Mouse (Mus musculus) heart, embryonic 11.5 days (tissue): ENCODE data around the gene Plekhg5. TPM values are rescaled to one million over a fixed set of nuclear protein-coding genes. Genes with fewer than 3 reads are reported as not detected.

Source experiments
- ATAC-seq: fragments of 200-750 bp; cut with Nextera tagmentation; replicated peaks from 2 replicates; pipeline ENCODE4 v1.8.0; 2017; ENCODE audit warnings: moderate library complexity; ENCODE audit not compliant: insufficient number of reproducible peaks, low FRiP score, low TSS enrichment
- H3K27ac ChIP-seq: fragments of 300-500 bp; sonication (generic); 2 replicates; pipeline ENCODE4 v1.5.1; 2014; ENCODE audit warnings: mild to moderate bottlenecking, low read depth, low read length
- H3K27me3 ChIP-seq: fragments of 300-500 bp; sonication (generic); 2 replicates; pipeline ENCODE4 v1.6.1; 2014; ENCODE audit warnings: mild to moderate bottlenecking, low read length, mixed read lengths; ENCODE audit not compliant: control insufficient read depth, insufficient read depth
- H3K36me3 ChIP-seq: fragments of 300-500 bp; sonication (generic); 2 replicates; pipeline ENCODE4 v1.6.1; 2014; ENCODE audit warnings: mild to moderate bottlenecking, low read length, moderate library complexity, mixed read lengths; ENCODE audit not compliant: control insufficient read depth, insufficient read depth
- H3K4me1 ChIP-seq: fragments of 300-500 bp; sonication (generic); 2 replicates; pipeline ENCODE4 v1.6.1; 2014; ENCODE audit warnings: low read length; ENCODE audit not compliant: control insufficient read depth, insufficient read depth
- H3K4me2 ChIP-seq: fragments of 300-500 bp; sonication (generic); 2 replicates; pipeline ENCODE4 v1.6.1; 2014; ENCODE audit warnings: mild to moderate bottlenecking, moderate library complexity
- H3K4me3 ChIP-seq: fragments of 300-500 bp; sonication (generic); 2 replicates; pipeline ENCODE4 v1.5.1; 2014; ENCODE audit warnings: low read depth, low read length
- H3K9ac ChIP-seq: fragments of 300-500 bp; sonication (generic); 2 replicates; pipeline ENCODE4 v1.6.1; 2014; ENCODE audit warnings: mild to moderate bottlenecking, low read depth, low read length, moderate library complexity
- H3K9me3 ChIP-seq: fragments of 300-500 bp; sonication (generic); replicated peaks from 2 replicates; pipeline ENCODE4 v1.6.1; 2016; ENCODE audit warnings: low read length; ENCODE audit not compliant: control insufficient read depth
- WGBS: fragments of 180-500 bp; shearing (Covaris S2); extraction: QIAGEN DNeasy Blood & Tissue Kit; methylation state at CpG from one replicate; pipeline ENCODE4 v1.1.7; 2014; ENCODE audit not compliant: insufficient replicate concordance; 5-methylcytosine and 5-hydroxymethylcytosine counted together
- polyA plus RNA-seq: library from polyadenylated mRNA; unstranded; fragments of >200 nt; fragmentation: Nextera tagmentation; extraction: Ambion mirVana; gene quantifications from 2 replicates; pipeline ENCODE4 v1.2.1, GENCODE M21; 2014

Plekhg5 gene
- polyA plus RNA-seq, 1 experiment from 2014 or later = 7.0 TPM

DNA sequence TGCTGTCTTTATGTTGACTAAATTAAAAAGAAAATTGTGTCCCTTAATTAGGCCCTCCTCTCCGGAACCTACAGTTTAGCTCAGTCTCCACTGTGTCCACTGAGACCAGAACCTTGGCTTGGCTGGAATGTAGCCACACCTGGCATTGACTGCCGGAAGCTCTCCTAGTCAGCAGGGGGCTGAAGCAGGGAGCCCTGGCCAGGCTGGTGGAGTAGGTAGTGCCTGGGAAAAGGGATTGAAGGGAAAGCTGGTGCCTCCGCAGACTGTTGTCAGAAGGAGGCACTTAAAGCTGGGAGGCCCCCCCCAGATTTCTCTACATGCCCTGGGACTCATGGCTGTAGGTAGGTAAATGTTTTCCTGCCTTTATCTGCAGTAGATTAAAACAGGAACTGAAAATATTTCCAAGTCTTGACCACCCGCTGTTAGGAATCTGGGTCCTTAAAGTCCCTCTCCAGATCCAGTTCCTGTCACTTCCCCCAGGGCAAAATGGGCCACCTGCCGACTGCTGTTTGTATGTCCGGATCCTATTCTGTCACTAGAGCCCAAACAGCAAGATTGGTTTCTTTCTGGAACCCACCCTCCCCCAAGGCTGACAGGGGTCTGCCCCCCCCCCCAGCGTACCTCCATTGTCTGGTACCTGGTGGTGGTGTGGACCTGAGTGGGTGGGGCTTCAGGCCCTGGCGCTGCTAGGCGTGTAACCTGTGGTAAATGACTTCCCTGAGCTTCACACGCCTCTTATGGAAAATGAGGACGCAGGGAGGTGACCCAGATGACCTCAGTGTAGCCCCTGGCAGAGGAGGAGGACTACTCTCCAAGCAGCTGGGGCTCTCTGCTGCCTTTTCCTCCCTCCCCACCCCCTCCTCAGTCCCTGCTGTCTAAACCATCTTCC lies 25.9 kb downstream of the Plekhg5 start:
- Histone ChIP-seq H3K27ac (no peak overlapping the region), H3K9ac (0 out of 2 replicates have a peak overlapping the region, but pooled peaks have one; percentile 30), H3K36me3 (no peaks in the 10 kb centered on the region; the same call in 1 of the 2 replicates), H3K4me3 (peak overlapping the region; percentile 42), H3K27me3 (0 out of 2 replicates have a peak, but pooled peaks cover 3% of the 10 kb centered on the region), H3K4me1 (peaks cover 19% of the 10 kb centered on the region), H3K9me3 (no peaks in the 10 kb centered on the region), H3K4me2 (peak overlapping the region; percentile 59)
- ATAC-seq = no peak
- 28% methylated on average over 11 of the region's 11 CpGs for WGBS

GRCm38 (mm10) chr4:152100541-152100940 lies 28.2 kb downstream of the Plekhg5 start:
- Histone ChIP-seq H3K9me3 (no peaks in the 10 kb centered on the region), H3K27ac (no peak overlapping the region), H3K4me2 (no peak overlapping the region), H3K9ac (no peak overlapping the region), H3K36me3 (peaks cover 6% of the 10 kb centered on the region), H3K27me3 (0 out of 2 replicates have a peak, but pooled peaks cover 3% of the 10 kb centered on the region), H3K4me1 (peaks cover 19% of the 10 kb centered on the region), H3K4me3 (no peak overlapping the region)
- ATAC-seq = no peak
- WGBS = 62% methylated on average over 11 of the region's 11 CpGs

DNA sequence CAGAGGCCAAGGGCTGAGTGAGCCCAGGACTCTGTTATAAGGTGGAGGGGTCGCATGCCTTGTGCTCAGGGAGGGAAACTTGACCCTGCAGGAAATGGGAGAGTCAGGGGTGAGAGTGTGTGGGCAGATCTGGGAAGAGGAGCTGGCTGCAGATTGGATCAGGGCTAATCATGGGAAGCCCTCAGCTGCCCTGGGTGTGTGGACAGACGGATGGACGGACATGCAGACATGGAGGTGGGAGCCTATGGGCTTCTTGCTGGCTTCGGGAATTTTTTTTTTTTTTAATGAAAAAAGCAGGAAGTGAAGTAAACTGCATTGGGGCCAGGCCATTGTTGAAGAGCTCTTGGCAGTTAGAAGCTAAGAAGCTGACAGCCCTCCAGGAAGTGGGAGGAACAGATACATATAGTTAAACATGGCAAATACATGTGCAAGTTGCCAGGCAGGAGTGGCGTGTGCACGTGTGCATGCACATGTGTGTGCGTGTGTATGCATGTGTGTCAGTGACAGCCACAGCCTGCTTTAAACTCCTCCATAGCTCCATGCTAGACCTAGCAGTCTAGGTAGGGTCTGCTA lies 28.9 kb downstream of the Plekhg5 start:
- no peak for ATAC-seq
- no peak overlapping the region for H3K4me2 ChIP-seq
- peaks cover 8% of the 10 kb centered on the region for H3K36me3 ChIP-seq
- no peaks in the 10 kb centered on the region for H3K9me3 ChIP-seq
- no peak overlapping the region for H3K9ac ChIP-seq
- 52% methylated on average over 7 of the region's 7 CpGs for WGBS
- no peak overlapping the region for H3K27ac ChIP-seq
- peaks cover 15% of the 10 kb centered on the region for H3K4me1 ChIP-seq
- no peak overlapping the region for H3K4me3 ChIP-seq
- H3K27me3 ChIP-seq = 0 out of 2 replicates have a peak, but pooled peaks cover 3% of the 10 kb centered on the region

GRCm38 (mm10) chr4:152101921-152102320 lies 29.6 kb downstream of the Plekhg5 start:
- no peaks in the 10 kb centered on the region for H3K9me3 ChIP-seq
- no peak for ATAC-seq
- peak overlapping the region; percentile 0; the same call in 1 of the 2 replicates for H3K27ac ChIP-seq
- peaks cover 11% of the 10 kb centered on the region for H3K4me1 ChIP-seq
- 0 out of 2 replicates have a peak, but pooled peaks cover 3% of the 10 kb centered on the region for H3K27me3 ChIP-seq
- peaks cover 8% of the 10 kb centered on the region for H3K36me3 ChIP-seq
- no peak overlapping the region for H3K9ac ChIP-seq
- H3K4me2 ChIP-seq = no peak overlapping the region
- 90% methylated on average over 16 of the region's 16 CpGs for WGBS
- no peak overlapping the region for H3K4me3 ChIP-seq

DNA sequence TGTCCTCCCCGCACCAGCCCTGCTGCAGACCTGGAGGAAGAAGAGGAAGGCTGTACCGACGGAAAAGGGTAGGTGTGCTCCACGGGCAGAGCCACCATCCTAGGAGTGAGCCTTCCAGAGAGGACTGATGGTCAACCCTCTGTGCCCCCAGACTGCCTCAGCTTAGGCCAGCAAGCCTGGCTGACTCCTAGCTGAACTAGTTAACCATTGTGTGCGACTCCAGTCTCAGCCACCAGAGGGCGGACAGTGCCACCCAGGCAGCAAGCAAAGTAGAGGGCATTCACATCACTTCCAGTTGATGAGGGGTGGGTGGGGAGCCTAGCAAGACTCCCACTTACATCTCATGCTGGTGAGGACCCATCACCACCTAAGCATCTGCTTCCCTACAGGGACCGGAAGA lies 30.7 kb downstream of the Plekhg5 start:
- WGBS = 35% methylated on average over 7 of the region's 7 CpGs

GRCm38 (mm10) chr4:152106746-152107145 lies 34.4 kb downstream of the Plekhg5 start:
- H3K4me2 ChIP-seq = peak overlapping the region; percentile 90; the same call in 1 of the 2 replicates
- WGBS = 47% methylated on average over 9 of the region's 9 CpGs
- H3K36me3 ChIP-seq = peaks cover 15% of the 10 kb centered on the region

More for the DNA sequence above, 30.7 kb downstream of the Plekhg5 start:
- Histone ChIP-seq H3K9ac (no peak overlapping the region), H3K4me3 (no peak overlapping the region), H3K4me2 (no peak overlapping the region), H3K4me1 (peaks cover 14% of the 10 kb centered on the region), H3K36me3 (peaks cover 8% of the 10 kb centered on the region), H3K27me3 (no peaks in the 10 kb centered on the region), H3K9me3 (no peaks in the 10 kb centered on the region), H3K27ac (no peak overlapping the region)
- ATAC-seq = no peak

DNA sequence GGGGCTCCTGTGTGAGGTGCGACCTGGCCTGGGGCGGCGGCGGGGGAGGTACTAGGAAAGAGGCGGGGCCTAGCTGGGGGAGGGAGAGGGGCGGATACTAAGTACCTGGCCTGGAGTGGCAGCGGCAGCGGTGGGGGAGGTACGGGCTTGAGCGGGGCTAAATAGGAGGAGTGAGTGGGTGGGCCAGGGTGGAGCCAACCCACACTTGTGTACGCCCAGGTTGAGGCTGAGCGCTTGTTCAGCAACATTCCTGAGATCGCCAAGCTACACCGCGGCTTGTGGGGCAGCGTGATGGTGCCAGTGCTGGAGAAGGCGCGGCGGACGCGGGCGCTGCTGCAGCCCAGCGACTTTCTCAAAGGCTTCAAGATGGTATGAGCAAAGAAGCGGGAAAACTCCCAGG lies 35.2 kb downstream of the Plekhg5 start:
- Histone ChIP-seq H3K4me3 (peak overlapping the region; percentile 45), H3K9me3 (no peaks in the 10 kb centered on the region), H3K27me3 (no peaks in the 10 kb centered on the region), H3K27ac (peak overlapping the region; percentile 68), H3K4me1 (peaks cover 10% of the 10 kb centered on the region; the same call in 1 of the 2 replicates), H3K4me2 (peak overlapping the region; percentile 90), H3K9ac (peak overlapping the region; percentile 43; the same call in 1 of the 2 replicates), H3K36me3 (peaks cover 15% of the 10 kb centered on the region)
- 17% methylated on average over 24 of the region's 24 CpGs for WGBS
- peak; percentile 79 for ATAC-seq

More at GRCm38 (mm10) chr4:152106746-152107145, 34.4 kb downstream of the Plekhg5 start:
- no peaks in the 10 kb centered on the region for H3K9me3 ChIP-seq
- H3K4me3 ChIP-seq = no peak overlapping the region
- no peak overlapping the region for H3K27ac ChIP-seq
- no peaks in the 10 kb centered on the region for H3K27me3 ChIP-seq
- no peak for ATAC-seq
- H3K9ac ChIP-seq = no peak overlapping the region
- peaks cover 10% of the 10 kb centered on the region; the same call in 1 of the 2 replicates for H3K4me1 ChIP-seq

- H3K4me2 ChIP-seq = peak overlapping the region; percentile 90
- H3K9ac ChIP-seq = peak overlapping the region; percentile 43; the same call in 1 of the 2 replicates
- peak; percentile 91 for ATAC-seq
- 0 out of 2 replicates have a peak, but pooled peaks cover 3% of the 10 kb centered on the region for H3K27me3 ChIP-seq
- H3K4me3 ChIP-seq = peak overlapping the region; percentile 45
- H3K36me3 ChIP-seq = peaks cover 15% of the 10 kb centered on the region
- 14% methylated on average over 30 of the region's 30 CpGs for WGBS
- peak overlapping the region; percentile 68 for H3K27ac ChIP-seq
- no peaks in the 10 kb centered on the region for H3K9me3 ChIP-seq
- peaks cover 10% of the 10 kb centered on the region; the same call in 1 of the 2 replicates for H3K4me1 ChIP-seq
Measured at GRCm38 (mm10) chr4:152107971-152108509, 35.7 kb downstream of the Plekhg5 start.
